Mouse (Mus musculus) embryo, embryonic 11.5 days (tissue): ENCODE results near the gene Nsmce1.
"Not testable (repeated sequence)": the region's sequence is repeated elsewhere in the genome, so short reads cannot be mapped to it uniquely, and the experiment has no call there.

ENCODE experiments used
- DNase-seq: peaks from one replicate; pipeline ENCODE4 v3.0.0-alpha.2; 2012; ENCODE audit warnings: low read depth, low spot score

Gene Nsmce1

DNA sequence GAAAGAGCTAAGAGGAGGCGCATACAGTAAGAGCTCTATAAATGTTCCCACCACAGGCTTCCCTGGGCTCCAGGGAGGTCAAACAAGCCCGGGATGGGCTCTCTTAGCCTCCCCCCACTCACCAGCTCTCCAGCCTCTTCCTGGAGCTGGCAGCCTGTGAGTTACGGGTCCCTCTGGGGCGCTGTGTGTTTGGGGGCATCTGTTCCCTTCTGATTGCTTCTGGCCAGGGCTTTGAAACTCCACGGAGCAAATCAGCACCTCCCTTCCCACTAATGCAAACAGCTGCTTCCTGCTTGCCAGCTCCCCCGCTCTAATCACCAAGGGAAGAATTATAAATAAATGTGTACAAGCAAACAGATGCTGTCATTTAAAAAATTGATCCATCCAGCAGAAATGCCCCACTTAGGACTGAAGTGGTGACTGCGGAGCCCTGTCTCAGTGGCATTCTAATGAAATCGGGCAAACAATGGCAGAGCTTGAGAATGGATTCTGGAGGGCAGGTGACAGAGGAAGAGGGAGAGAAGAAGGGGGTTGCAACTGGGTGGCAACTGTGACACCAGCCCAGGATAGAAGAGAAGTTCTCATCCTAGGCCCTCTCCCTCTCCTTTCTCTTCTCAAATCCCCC lies 56.6 kb downstream of the Nsmce1 start:
- DNase-seq: no peak

DNA sequence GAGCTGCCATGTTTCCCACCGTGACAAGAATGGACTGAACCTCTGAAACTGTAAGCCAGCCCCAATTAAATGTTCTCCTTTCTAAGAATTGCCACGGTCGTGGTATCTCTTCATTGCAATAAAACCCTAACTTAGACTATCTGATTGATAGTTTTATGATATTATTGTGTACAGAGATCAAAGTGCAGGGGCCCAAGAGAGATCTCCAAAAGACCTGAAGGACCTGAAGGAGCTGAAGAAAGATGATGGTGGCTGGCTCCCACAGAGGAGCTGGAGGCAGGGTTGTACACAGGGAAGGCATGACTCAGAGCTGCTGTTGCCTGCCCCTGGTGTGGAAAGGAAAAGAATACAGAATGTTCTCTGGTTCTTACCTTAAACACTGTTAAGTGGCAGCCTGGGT lies 57.5 kb downstream of the Nsmce1 start:
- DNase-seq: no peak

GRCm38 (mm10) chr7:125430170-125430842 lies 61.1 kb downstream of the Nsmce1 start:
- DNase-seq: no peak

DNA sequence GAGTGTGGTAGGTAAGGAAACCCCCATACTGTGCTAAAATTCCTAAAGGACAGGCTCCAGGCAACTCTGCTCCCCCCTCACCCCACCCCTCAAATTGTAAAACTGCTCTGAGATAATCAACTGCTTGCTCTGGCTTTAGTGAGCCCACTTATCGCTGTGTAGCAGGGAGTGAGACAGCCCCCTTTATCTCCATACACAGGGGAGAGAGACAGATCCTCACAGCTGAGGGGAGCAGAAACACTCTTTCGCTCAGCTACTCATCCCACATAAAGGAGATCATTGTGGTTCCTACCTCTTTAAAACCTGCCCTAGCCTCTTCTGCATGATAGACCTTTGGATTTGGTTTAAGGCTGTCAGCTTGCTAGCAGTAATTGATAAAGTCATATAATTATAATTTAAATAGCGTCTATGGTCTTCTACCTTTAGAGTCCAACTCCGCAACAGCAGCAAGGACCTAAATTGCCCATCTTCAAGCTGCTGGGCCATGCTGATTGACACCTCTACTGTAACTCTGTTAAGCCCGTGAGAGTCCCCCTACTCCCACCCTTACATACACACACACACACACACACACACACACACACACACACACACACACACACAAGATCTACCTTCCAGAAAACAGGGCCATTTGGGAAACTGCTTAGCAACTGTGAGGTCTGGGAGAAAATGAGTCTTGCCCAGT lies 62.4 kb downstream of the Nsmce1 start:
- not testable (repeated sequence) for DNase-seq

DNA sequence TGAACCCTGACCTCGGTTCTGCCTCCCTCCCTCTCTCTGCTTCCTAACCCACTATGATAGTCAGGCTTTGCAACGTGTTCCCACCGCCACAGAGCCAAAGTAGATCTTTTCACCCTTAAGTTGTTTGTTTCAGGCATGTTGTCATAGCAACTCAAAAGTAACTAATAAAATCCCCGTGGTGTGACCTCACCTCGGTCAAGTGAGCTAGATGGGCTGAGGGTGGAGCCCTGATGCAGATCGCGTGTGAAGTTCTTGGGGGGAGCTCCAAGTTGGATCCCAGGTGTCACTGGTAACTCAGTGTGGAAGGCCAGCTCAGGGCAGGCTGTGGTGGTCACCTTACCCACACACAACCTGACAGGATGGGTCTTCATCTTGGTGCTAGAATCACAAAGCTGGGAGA lies 63.0 kb downstream of the Nsmce1 start:
- no peak for DNase-seq

DNA sequence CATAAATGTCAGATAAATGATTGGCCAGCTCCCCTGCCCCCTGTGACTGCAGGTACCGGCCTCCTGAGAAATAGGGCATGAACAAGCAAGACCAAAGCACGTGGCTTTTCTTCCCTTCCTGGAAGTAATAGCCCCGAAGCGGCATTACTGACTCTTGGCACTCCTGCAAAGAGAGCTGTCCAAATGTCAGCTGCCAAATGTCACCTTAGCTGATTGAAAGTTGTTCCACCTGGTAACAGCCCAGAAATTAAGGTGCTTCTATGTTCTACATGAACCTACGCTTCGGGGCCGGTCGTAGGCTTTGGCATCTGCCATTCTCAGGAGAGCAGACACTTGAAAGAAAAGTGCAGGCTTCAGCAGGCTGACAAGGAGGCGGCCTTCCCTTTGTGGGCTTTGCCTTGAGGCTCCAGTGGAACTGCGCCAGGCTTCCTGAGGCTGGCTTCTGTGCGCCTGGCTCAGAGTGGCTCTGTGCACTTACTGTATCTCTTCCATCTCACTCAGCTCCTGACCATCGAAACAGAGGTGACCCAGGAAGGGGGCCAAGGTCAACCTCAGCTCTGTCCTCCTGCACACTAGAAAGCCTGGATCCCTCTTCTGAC lies 63.8 kb downstream of the Nsmce1 start:
- DNase-seq: no peak

DNA sequence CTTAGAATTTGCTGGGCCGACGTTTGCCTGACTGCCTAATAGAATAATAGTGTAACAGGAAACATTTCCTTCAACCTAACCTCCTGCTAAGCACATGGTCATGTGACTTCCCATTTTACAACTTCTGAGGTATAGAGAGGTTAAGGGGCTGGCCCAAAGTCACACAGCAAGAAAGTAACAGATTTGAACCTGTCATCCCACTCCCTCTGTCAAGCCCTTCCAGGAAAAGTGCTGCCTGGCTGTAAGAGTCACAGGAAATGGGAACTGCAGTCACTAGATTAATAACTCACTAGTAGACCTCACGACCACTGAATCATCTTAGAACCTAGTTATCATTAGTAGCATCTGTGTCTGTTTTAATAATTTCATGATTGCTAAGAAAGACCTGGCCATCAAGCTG lies 68.3 kb downstream of the Nsmce1 start:
- no peak for DNase-seq

GRCm38 (mm10) chr7:125421911-125422310 lies 69.5 kb downstream of the Nsmce1 start:
- no peak for DNase-seq

DNA sequence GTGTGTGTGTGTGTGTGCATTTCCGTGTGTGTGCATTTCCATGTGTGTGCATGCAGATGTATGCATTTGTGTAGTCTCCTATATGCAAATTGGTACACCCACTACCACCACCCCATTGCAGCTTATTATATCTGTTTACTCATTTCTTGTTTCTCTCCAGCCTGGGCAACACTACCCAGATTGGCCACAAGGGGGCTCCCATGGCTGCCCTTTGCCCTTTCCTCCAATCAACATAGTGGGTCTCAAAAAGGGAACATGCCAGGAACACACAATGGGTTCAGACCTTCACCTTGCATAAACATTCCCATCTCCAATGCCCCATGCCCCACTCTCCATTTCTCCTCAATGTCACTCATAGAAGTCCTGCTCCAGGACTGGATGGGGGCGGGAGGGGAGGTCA lies 71.2 kb downstream of the Nsmce1 start:
- DNase-seq: no peak

DNA sequence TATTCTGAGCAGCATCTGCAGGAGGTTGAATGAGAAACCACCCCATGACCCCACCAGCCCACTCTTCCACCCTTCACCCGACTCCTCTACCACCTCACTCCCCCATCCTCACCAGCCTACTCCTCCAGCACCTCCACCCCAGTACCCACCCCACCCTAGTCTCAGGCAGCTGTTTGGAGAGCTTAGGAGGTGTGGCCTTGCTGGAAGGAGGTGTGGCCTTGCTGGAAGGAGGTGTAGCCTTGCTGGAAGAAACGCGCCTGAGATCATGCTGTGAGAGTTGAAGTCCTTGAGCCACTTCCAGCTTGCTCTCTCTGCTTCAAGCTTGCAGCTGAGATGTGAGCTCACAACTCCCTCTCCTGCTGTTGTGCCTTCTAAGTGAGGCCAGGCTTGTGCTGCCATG lies 73.0 kb downstream of the Nsmce1 start:
- DNase-seq: no peak
